Mouse (Mus musculus) adipose tissue, adult 10 weeks (tissue): ENCODE data around the gene Sytl2. TPM values are rescaled to one million over a fixed set of nuclear protein-coding genes. Genes with fewer than 3 reads are reported as not detected.

Experiments used
- polyA plus RNA-seq: library from polyadenylated mRNA; stranded (reverse); fragments of 350-450 nt; fragmentation: Illumina TruSeq; extraction: RNeasy Lipid Tissue Mini Kit (QIAGEN cat#74804); gene quantifications from one replicate; pipeline ENCODE4 v1.2.3, GENCODE M21; 2014; ENCODE audit warnings: low read depth, low replicate concordance

The Sytl2 gene
- 7.8 TPM for polyA plus RNA-seq

GRCm38 (mm10) chr7:90301942-90302646 is at the start of gene Sytl2:
Gene Sytl2 (plus strand): TSS chr7:90302252.

DNA sequence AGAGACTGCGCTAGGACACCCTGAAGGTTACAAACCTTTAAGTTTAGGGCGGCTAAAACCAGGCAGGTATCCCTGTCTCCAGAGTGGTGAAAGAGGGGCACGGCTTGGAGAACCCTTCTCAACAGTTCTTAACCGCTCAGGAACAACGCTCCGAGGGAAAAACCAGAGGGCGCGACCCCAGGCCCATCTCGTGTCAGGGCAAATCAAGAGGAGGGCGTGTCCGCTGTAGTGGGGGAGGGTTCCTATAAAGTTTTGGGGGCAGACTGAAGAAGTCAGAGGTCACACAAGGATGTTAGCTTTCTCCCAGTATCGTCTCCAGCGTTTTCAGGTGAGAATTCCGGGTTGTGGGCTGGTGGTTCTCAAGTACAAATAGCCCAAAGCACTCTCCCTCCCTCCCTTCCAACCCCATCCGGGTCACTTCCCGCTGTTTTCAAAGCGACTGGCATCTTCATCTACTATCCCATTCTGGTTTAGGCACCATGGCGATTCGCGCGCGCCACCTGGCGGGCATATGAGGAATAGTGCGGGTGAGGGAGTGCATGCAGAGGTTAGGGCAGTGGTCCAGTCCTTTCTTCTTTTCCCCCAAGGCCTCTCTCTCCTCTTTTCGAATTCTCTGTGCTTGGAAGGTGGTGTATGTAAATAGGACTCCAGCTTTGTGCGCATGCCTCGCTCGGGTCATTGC is 36.6 kb upstream of the Sytl2 start, which contains the start of gene Ccdc83:
Gene Ccdc83 (minus strand): TSS at position 489 of the 682 bp plus-strand sequence.

GRCm38 (mm10) chr7:90426020-90427001 is 124.3 kb downstream of the Sytl2 start, which contains the start of gene Ccdc89:
Gene Ccdc89 (plus strand): TSS chr7:90426577.

GRCm38 (mm10) chr7:90442518-90443080 is 140.5 kb downstream of the Sytl2 start, which contains the start of gene Crebzf:
Gene Crebzf (plus strand): TSS chr7:90442729.

DNA sequence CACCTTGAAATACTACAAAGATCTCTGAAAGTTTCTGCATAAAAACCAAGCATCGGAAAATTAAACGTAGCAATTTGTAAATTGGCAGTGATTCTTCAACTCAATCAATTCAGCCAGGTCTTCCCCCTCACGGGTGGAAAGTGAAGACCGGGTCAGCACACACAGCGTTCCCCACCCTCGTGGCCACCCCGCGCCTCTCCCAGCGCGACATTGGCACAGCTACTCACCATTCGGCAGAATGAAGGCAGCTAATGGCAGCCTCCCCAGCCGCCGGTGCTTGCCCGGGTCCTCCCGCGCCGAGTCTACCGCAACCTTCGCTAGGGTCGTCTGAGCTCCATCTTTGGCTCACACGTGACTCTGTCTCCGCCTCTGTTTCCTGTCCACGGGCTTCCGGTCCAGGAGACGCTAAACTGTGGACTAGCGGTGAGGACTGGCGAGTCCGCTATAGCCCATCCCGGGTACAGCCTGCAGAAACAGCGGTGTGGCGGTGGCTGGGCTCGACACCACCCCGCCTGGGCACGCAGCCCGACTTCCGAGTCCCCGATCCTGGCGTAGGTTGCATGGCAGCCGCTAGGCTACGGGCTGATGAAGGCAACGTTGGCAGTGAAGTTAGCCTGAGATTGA is 154.9 kb downstream of the Sytl2 start, which contains the start of gene Tmem126a:
Gene Tmem126a (minus strand): TSS at position 385 of the 624 bp plus-strand sequence.

Other genes starting within 250 kb of the Sytl2 start
- 124 TPM for gene Picalm, start 172.0 kb upstream of the Sytl2 start, polyA plus RNA-seq
- gene Ccdc83, start 36.5 kb upstream of the Sytl2 start, polyA plus RNA-seq = 2.9 TPM
- 4.1 TPM for gene Ccdc89, start 124.3 kb downstream of the Sytl2 start, polyA plus RNA-seq
- gene Crebzf, start 140.5 kb downstream of the Sytl2 start, polyA plus RNA-seq = 59.1 TPM
- gene Tmem126a, start 155.0 kb downstream of the Sytl2 start, polyA plus RNA-seq = 55.7 TPM
- gene Tmem126b, start 173.7 kb downstream of the Sytl2 start, polyA plus RNA-seq = 21.0 TPM
- gene Dlg2, start 174.4 kb downstream of the Sytl2 start, polyA plus RNA-seq = 4.0 TPM